Mouse (Mus musculus) brain, embryonic 14.5 days (tissue): Measurements from ENCODE around the gene Hoxc13.

ENCODE experiments used
- CTCF ChIP-seq: fragments of 200-500 bp; IDR thresholded peaks from 2 replicates; pipeline ENCODE4 v1.5.1; 2012; ENCODE audit warnings: inconsistent platforms, mild to moderate bottlenecking, moderate library complexity, borderline replicate concordance; ENCODE audit not compliant: insufficient read depth, insufficient read length; ENCODE audit errors: extremely low read depth
- POLR2A ChIP-seq: fragments of 200-500 bp; IDR thresholded peaks from 2 replicates; pipeline ENCODE4 v1.6.1; 2012; ENCODE audit warnings: mild to moderate bottlenecking, inconsistent platforms, borderline replicate concordance; ENCODE audit not compliant: poor library complexity, insufficient read depth, insufficient read length, severe bottlenecking; ENCODE audit errors: extremely low read depth

GRCm38 (mm10) chr15:102937036-102937666 lies 16.2 kb downstream of the Hoxc13 start:
- TF ChIP-seq POLR2A (no peak), CTCF (no peak)
